Comparison of ENCODE assay signal across 1 mouse cellular context in genomic region chr11:83238389-83238788, GRCm38 (mm10).
TF ChIP-seq lines count a peak whose summit lies in the region.

No protein-coding gene starts in this region.

TF ChIP-seq in MEL, 35 proteins besides CTCF, POLR2A, EP300 and RAD21:
- TF ChIP-seq POLR2AphosphoS2 (IDR thresholded peaks at IDR 0.05; ENCODE audit: low read length) (no peak), MAX (IDR thresholded peaks at IDR 0.05; ENCODE audit: low read length) (no peak), MXI1 (IDR thresholded peaks at IDR 0.05; ENCODE audit: low read depth, low read length) (no peak)
TF ChIP-seq in MEL: peak in this region for 0.
